Mouse (Mus musculus) granulocyte monocyte progenitor cell, adult 5-6 weeks (primary cell): ENCODE data around the gene Limch1. TPM values are rescaled to one million over a fixed set of nuclear protein-coding genes. Genes with fewer than 3 reads are reported as not detected.

Experiments
- ATAC-seq: replicated peaks from 2 replicates; pipeline ENCODE4 v1.8.0; 2016; ENCODE audit warnings: mild to moderate bottlenecking, moderate TSS enrichment, inconsistent platforms; ENCODE audit not compliant: poor library complexity, severe bottlenecking
- total RNA-seq, 2 experiments: library from RNA; stranded (forward) in 1 of 2; stranded (reverse) in 1 of 2; fragments of 200-712, 200-1000 nt in 1 of 2; fragments of >200 nt in 1 of 2; fragmentation: Nextera tagmentation in 1 of 2; gene quantifications; 2 replicates each; pipeline ENCODE4 v1.2.3; 2014 to 2017

Limch1 gene
- total RNA-seq, 2 experiments from 2014 or later = not detected

GRCm38 (mm10) chr5:66817184-66817956 lies 71.7 kb downstream of the Limch1 start:
- ATAC-seq = peak; percentile 92

DNA sequence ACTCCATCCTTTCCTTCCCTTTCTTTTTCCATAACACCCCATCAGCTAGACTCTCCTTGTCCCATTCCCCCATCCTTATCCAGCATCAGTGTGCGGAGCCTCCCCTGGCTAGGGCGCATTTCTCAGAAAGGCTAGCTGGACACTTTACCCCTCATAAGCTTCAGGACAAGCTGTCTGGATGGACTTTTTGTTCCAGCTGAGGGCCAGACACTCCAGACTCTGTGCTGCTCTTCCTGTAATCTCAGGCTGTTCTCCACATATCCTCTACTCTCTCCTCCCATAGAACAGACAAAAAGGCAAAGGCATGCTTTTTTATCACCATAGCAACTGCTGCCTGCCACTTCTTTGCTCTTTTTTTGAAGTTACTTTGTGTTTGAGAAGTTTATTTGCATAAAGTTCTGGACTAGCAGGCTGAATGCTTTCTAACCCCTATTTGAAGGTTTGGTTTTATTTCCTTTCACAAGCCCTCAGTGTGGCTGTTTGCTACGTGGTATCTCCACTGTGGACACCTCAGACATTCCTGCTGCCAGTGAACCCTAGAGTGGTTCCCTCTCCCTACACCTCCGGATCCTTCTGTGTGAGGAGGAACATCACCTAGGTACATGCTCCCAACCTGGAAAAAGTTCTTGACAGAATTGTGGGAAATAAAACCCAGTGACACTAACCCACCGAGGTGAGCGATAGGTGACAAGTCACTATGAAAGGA lies 77.0 kb downstream of the Limch1 start:
- ATAC-seq = no peak

DNA sequence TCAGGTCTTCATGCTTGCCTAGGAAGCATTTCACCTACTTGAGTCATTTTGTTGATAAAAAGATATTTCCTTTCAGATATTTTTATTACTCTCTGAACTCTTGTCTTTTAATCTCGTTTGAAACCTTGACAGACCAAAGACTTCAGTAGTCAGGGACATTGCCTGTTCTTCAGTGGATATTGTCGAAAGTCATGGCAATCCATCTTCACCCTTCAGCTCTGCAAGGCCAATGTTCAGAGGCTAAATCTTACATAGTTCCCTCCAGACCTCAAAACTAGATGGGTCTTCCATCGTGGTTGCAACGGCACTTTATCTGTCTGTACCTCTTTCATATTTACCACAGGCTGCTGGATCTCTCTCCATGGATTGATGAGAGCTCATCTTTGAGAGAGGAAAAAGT lies 80.0 kb downstream of the Limch1 start:
- ATAC-seq = no peak

DNA sequence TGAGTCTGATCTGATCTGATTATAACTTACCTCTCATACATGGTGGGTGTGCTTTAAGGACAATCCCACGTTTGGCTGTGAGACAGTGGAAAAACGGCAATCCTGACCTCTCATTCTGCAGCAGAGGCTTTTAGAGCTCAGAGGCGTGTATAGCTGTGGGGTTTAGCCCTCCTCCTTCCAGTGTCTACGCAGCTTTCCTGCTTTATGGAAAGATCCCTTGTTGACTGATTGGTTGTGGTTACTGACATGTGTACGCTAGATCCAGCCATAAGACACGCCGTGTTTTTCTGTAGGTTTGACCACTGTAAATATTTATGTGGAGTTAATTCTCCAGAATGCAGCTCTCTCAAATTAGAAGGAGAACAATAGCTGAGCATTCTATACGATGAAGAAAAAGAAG lies 81.2 kb downstream of the Limch1 start:
- no peak for ATAC-seq

GRCm38 (mm10) chr5:66829505-66829904 lies 83.9 kb downstream of the Limch1 start:
- no peak for ATAC-seq

GRCm38 (mm10) chr5:66830206-66830605 lies 84.6 kb downstream of the Limch1 start:
- no peak for ATAC-seq

GRCm38 (mm10) chr5:66834756-66835155 lies 89.1 kb downstream of the Limch1 start:
- ATAC-seq = no peak

GRCm38 (mm10) chr5:66836892-66837291 lies 91.3 kb downstream of the Limch1 start:
- no peak for ATAC-seq

- no peak for ATAC-seq
These were observed 96.3 kb downstream of the Limch1 start for GRCm38 (mm10) chr5:66841971-66842370.

- no peak for ATAC-seq
These were observed 97.1 kb downstream of the Limch1 start for GRCm38 (mm10) chr5:66842776-66843175.

DNA sequence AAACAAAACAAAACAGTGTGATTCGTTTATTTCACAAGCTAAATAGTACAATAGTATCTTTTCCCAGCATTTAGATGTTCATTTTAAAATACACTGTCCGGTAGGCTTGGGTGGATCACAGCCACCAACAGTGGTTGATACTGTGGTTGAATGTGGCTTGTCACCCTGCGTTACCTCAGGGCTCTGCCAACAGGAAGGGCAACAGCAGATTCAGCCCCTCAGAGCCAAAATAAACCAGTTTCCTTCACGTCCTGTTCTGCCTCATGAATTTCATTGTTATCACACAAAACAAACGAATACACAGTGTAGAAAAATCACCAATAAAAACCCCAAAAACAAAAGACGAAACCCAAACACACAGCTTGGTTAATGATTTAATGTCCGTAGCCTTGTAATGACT lies 102.5 kb downstream of the Limch1 start:
- ATAC-seq = no peak

GRCm38 (mm10) chr5:66849148-66849547 lies 103.5 kb downstream of the Limch1 start:
- ATAC-seq = no peak

DNA sequence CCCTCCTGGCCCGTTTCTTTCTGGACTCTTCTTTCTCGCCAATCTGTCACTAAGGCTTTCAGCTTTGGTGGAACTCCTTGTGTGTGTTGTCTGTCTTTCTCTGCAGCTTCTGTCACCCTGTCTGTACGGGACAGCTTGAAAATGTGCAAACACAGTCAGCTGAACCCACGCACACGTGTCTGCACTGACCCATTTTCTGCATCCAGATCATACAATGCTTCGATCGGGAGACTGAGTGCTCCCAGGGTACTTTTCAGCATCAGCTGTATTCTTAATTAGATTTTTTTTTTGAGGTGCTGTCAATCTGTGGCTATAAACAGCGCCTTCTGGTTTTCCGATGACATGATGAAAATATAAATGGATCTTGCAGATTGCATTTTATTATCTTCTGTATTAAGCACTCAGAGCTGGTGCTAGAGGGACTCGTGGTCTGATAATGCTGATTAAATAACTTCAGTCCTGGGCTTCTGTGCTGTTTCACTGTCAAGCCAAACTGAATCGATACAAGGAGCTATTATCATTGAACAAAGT lies 105.2 kb downstream of the Limch1 start:
- ATAC-seq = no peak

DNA sequence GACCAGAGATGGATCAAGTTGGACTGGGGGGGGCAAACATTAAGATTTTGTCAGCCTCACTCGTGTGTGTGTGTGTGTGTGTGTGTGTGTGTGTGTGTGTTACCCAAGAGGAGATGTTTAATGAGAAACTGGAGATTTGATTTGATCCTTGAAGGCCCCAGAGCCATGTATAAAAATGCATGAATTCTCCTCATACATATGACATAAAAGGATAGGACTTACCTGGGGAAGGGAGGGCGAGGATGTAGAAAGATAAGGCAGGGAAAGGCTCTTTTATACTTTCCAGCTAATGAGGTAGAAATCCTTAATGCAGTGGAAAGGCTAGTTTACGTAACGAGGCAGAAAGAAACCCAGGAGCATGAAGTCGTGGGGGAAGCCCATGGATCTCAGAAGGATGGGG lies 106.1 kb downstream of the Limch1 start:
- ATAC-seq = no peak

GRCm38 (mm10) chr5:66854263-66854662 lies 108.6 kb downstream of the Limch1 start:
- ATAC-seq = no peak

GRCm38 (mm10) chr5:66855358-66856107 lies 109.9 kb downstream of the Limch1 start:
- ATAC-seq = no peak

DNA sequence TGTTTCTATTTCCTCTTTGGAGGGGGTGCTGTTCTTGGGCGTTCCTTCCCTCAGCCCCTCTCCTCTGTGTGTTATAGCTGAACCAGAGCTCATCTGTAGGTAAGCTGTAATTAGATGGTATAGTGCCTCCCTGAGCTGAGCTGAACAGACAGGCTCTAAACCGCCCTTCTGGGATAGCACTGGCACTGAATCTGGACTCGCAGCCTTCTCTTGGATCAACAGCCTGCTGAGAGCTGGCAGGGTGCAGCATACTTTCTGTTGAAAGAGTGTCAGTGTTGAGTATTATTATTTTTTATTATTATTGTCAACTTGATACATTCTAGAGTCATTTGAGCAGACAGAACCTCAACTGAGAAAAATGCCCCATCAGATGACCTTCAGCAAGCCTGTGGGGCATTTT lies 113.9 kb downstream of the Limch1 start:
- no peak for ATAC-seq

GRCm38 (mm10) chr5:66861232-66862035 lies 115.8 kb downstream of the Limch1 start:
- ATAC-seq = no peak

DNA sequence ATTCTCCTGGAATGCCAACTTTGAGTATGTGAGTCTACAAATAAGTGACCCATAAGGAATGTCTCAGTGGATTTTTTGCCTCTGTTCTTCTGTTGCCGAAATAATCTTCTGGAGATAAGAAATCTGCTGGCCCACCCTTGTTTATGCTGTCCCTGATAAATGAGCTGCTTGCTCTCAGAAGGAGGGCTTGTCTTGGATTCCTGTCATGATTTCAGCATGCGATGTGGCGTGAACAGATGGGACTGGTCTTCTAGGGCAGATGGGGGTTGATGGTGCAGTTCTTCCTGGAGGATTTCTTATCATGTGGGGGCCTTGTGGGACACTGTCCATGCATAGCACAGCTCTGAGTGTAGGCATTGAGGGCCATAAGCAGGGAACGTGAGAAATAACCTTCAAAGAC lies 116.5 kb downstream of the Limch1 start:
- ATAC-seq = no peak

DNA sequence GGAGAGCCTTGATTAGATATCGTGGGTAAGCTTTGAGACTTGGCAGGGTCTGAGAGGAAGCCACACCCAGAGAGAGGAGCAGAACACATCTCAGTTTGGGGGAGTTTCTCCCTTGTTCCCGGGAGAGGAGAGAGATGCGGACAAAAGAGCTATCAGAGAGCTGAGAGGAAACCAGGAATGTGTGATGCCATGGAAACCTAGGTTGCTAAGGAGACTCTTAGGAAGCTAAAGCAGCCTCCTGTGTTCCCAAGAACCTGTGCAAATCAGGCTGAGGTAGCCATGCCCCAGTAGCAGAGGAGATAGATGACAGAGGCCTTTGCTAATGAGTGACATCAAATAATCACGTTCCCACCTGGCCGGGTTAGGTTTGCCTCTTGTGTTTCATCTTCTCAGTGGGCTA lies 119.6 kb downstream of the Limch1 start:
- ATAC-seq = no peak
